13 mouse cellular contexts compared by ENCODE assay signal in the genomic region with DNA sequence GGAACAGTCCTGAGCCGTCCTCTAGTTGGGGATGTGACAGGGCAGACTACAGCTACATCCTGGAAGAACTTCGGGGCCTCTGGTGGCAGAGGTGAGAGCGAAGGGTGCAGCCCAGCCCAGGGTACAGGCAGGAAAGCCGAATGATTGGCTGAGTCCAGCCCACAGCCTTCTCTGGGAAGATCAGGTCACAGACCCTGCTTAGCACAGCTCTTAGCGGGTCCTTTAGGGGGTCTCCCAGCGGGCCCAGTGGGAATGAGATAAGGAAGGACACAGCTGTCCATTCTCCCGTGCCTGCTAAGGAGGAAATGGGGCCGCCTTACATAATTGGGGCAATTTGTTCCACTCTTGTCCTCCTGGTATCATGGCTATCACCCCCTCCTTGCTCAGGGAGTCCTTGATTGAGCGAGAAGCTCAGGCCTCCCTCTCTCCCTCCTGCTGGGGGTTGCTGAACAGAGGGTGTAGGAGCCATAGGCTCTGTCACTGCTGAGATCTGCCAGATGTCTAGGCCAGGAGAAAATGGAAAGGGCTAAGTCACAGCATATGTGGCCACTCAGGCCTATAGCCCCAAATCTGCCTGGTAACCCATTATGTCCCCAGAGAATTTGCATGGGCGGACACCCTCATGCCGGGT. TPM values are rescaled to one million over a fixed set of nuclear protein-coding genes. Genes with fewer than 3 reads are reported as not detected.
DNase-seq lines count a peak whose midpoint lies in the region; ATAC-seq and TF ChIP-seq lines count a peak whose summit lies in the region.
"Had no signal": no experiment of that assay in that cellular context is flagged by ENCODE, and none has a peak within 500 bp of the region (broad histone marks: within the 10 kb centered on the region; RNA-seq: fewer than 3 reads in every experiment).

No protein-coding gene starts in this region.

- H3K9ac ChIP-seq in forebrain, embryonic 12.5 days, result no peak overlapping the region
- H3K9ac ChIP-seq in forebrain, postnatal 0 days, result no peak overlapping the region
- 0 out of 2 replicates have a peak overlapping the region, but pooled peaks have one; percentile 16 for H3K9ac ChIP-seq in limb, embryonic 14.5 days (ENCODE audit: low read depth, low read length, severe bottlenecking)
- H3K9ac ChIP-seq in midbrain, embryonic 12.5 days (replicated peaks), result no peak overlapping the region

- H3K9me3 ChIP-seq in forebrain, embryonic 12.5 days, result no peaks in the 10 kb centered on the region
- H3K9me3 ChIP-seq in forebrain, postnatal 0 days (ENCODE audit: low read length), result no peaks in the 10 kb centered on the region
- H3K9me3 ChIP-seq in limb, embryonic 14.5 days (ENCODE audit: control insufficient read depth, low read length), result no peaks in the 10 kb centered on the region
- H3K9me3 ChIP-seq in limb, embryonic 10.5 days (replicated peaks), result no peaks in the 10 kb centered on the region
- H3K9me3 ChIP-seq in midbrain, embryonic 12.5 days, result no peaks in the 10 kb centered on the region

- peaks cover 10% of the 10 kb centered on the region; the same call in 1 of the 2 replicates for H3K27me3 ChIP-seq in forebrain, embryonic 12.5 days
- H3K27me3 ChIP-seq in forebrain, postnatal 0 days (ENCODE audit: insufficient read depth, low read length), result peaks cover 15% of the 10 kb centered on the region
- H3K27me3 ChIP-seq in limb, embryonic 14.5 days (ENCODE audit: control insufficient read depth, insufficient read depth, low read length), result 0 out of 2 replicates have a peak, but pooled peaks cover 9% of the 10 kb centered on the region
- peaks cover 84% of the 10 kb centered on the region for H3K27me3 ChIP-seq in limb, embryonic 10.5 days (ENCODE audit: low read depth, poor library complexity, severe bottlenecking)
- 0 out of 2 replicates have a peak, but pooled peaks cover 3% of the 10 kb centered on the region for H3K27me3 ChIP-seq in midbrain, embryonic 12.5 days
- H3K27me3 ChIP-seq in thymus, adult 2 months (ENCODE audit: control insufficient read depth, insufficient read depth, low read length), result no peaks in the 10 kb centered on the region

- H3K27ac ChIP-seq in forebrain, embryonic 12.5 days, result peak overlapping the region; percentile 50
- H3K27ac ChIP-seq in forebrain, postnatal 0 days (ENCODE audit: low read depth, low read length), result no peak overlapping the region
- no peak overlapping the region for H3K27ac ChIP-seq in limb, embryonic 14.5 days (replicated peaks; ENCODE audit: low read depth, low read length)
- H3K27ac ChIP-seq in limb, embryonic 10.5 days, result no peak overlapping the region
- H3K27ac ChIP-seq in midbrain, embryonic 12.5 days (replicated peaks), result peak overlapping the region; percentile 64
- H3K27ac ChIP-seq in thymus, adult 2 months (ENCODE audit: control insufficient read depth, insufficient read depth, low read length), result no peak overlapping the region
- H3K27ac ChIP-seq in layer of hippocampus, adult 2 months, result no peak overlapping the region
- H3K27ac ChIP-seq: stomach, postnatal 0 days had no signal

- no peak for DNase-seq in forebrain, postnatal 0 days
- no peak for DNase-seq in limb, embryonic 14.5 days (ENCODE audit: low spot score)
- no peak for DNase-seq in limb, embryonic 10.5 days (ENCODE audit: low spot score)
- no peak for DNase-seq in thymus, adult 2 months
- no peak for DNase-seq in cerebellum, adult 8-10 months
- DNase-seq in layer of hippocampus, adult 2 months (ENCODE audit: low spot score in 2 of 2), result no peak
- DNase-seq: left cerebral cortex, postnatal 4 days; lung, adult 2 months had no signal

- no peak for TF ChIP-seq POLR2A in limb, embryonic 14.5 days (IDR thresholded peaks at IDR 0.05; ENCODE audit: borderline replicate concordance, extremely low read depth, insufficient read depth, insufficient read length)
- TF ChIP-seq POLR2A in thymus, adult 2 months (IDR thresholded peaks at IDR 0.05; ENCODE audit: control insufficient read depth, extremely low read depth, insufficient read depth, low read length, poor library complexity), result no peak

- WGBS in forebrain, embryonic 12.5 days, result 55% methylated on average over 11 of the region's 11 CpGs
- WGBS in forebrain, postnatal 0 days, result 65% methylated on average over 11 of the region's 11 CpGs
- 38% methylated on average over 11 of the region's 11 CpGs for WGBS in limb, embryonic 14.5 days
- 41% methylated on average over 11 of the region's 11 CpGs for WGBS in limb, embryonic 10.5 days
- 42% methylated on average over 11 of the region's 11 CpGs for WGBS in midbrain, embryonic 12.5 days
- 71% methylated on average over 11 of the region's 11 CpGs for WGBS in thymus, adult 2 months

- H3K36me3 ChIP-seq in forebrain, embryonic 12.5 days (replicated peaks), result no peaks in the 10 kb centered on the region
- H3K36me3 ChIP-seq in forebrain, postnatal 0 days (ENCODE audit: insufficient read depth), result no peaks in the 10 kb centered on the region
- H3K36me3 ChIP-seq in limb, embryonic 14.5 days (ENCODE audit: control insufficient read depth, insufficient read depth, low read length), result no peaks in the 10 kb centered on the region
- no peaks in the 10 kb centered on the region for H3K36me3 ChIP-seq in limb, embryonic 10.5 days
- H3K36me3 ChIP-seq in midbrain, embryonic 12.5 days, result no peaks in the 10 kb centered on the region
- H3K36me3 ChIP-seq in thymus, adult 2 months (ENCODE audit: control insufficient read depth, insufficient read depth, low read length), result no peaks in the 10 kb centered on the region

- TF ChIP-seq CTCF in forebrain, postnatal 0 days (IDR thresholded peaks at IDR 0.05; ENCODE audit: low read depth), result no peak
- no peak for TF ChIP-seq CTCF in thymus, adult 2 months (IDR thresholded peaks at IDR 0.05; ENCODE audit: borderline replicate concordance, control insufficient read depth, extremely low read depth, insufficient read depth, low read length, poor library complexity)
- no peak for TF ChIP-seq CTCF in layer of hippocampus, adult 2 months (conservative IDR thresholded peaks at IDR 0.05)

- no peak overlapping the region for H3K4me2 ChIP-seq in forebrain, embryonic 12.5 days
- no peak overlapping the region for H3K4me2 ChIP-seq in forebrain, postnatal 0 days (ENCODE audit: low read depth)
- no peak overlapping the region for H3K4me2 ChIP-seq in limb, embryonic 14.5 days (replicated peaks; ENCODE audit: low read depth, low read length, severe bottlenecking)
- no peak overlapping the region for H3K4me2 ChIP-seq in midbrain, embryonic 12.5 days (replicated peaks)

- H3K4me3 ChIP-seq in forebrain, embryonic 12.5 days (replicated peaks), result no peak overlapping the region
- H3K4me3 ChIP-seq in forebrain, postnatal 0 days (ENCODE audit: low read depth, low read length), result no peak overlapping the region
- no peak overlapping the region for H3K4me3 ChIP-seq in limb, embryonic 14.5 days (replicated peaks; ENCODE audit: low read length)
- no peak overlapping the region for H3K4me3 ChIP-seq in limb, embryonic 10.5 days
- no peak overlapping the region for H3K4me3 ChIP-seq in midbrain, embryonic 12.5 days
- H3K4me3 ChIP-seq in thymus, adult 2 months (ENCODE audit: control insufficient read depth, insufficient read depth, low read length), result no peak overlapping the region
- H3K4me3 ChIP-seq in layer of hippocampus, adult 2 months, result no peak overlapping the region
- H3K4me3 ChIP-seq: megakaryocyte, embryonic 14.5 days had no signal

- ATAC-seq in forebrain, embryonic 12.5 days (ENCODE audit: low FRiP score), result peak; percentile 59
- no peak for ATAC-seq in forebrain, postnatal 0 days
- ATAC-seq in limb, embryonic 14.5 days (ENCODE audit: low FRiP score, low read depth), result no peak; the same call in 1 of the 2 replicates
- peak; percentile 48 for ATAC-seq in midbrain, embryonic 12.5 days (ENCODE audit: low FRiP score, low read depth)
- ATAC-seq: inflammation-experienced regulatory T-cells, adult 6 months had no signal

- H3K4me1 ChIP-seq in forebrain, embryonic 12.5 days, result peaks cover 37% of the 10 kb centered on the region
- H3K4me1 ChIP-seq in forebrain, postnatal 0 days (ENCODE audit: insufficient read depth), result peaks cover 9% of the 10 kb centered on the region
- H3K4me1 ChIP-seq in limb, embryonic 14.5 days (ENCODE audit: control insufficient read depth, insufficient read depth, low read length), result no peaks in the 10 kb centered on the region
- peaks cover 12% of the 10 kb centered on the region; the same call in 1 of the 2 replicates for H3K4me1 ChIP-seq in limb, embryonic 10.5 days
- peaks cover 30% of the 10 kb centered on the region for H3K4me1 ChIP-seq in midbrain, embryonic 12.5 days
- no peaks in the 10 kb centered on the region for H3K4me1 ChIP-seq in thymus, adult 2 months (replicated peaks; ENCODE audit: control insufficient read depth, insufficient read depth, low read length)

RNA-seq across cellular contexts. Expression of a gene that starts 52.6 kb away (rescaled TPM):
- 3.3 and 3.4 TPM in 2 replicates for polyA plus RNA-seq in forebrain, embryonic 12.5 days (2016; fragmentation: Nextera tagmentation; extraction: Ambion mirVana)
- 29.7 and 49.5 TPM in 2 replicates for total RNA-seq in forebrain, postnatal 0 days (2014; rRNA removed)
- polyA plus RNA-seq in forebrain, postnatal 0 days (2015; fragmentation: Nextera tagmentation; extraction: Ambion mirVana), result 3.0 and 5.0 TPM in 2 replicates
- polyA plus RNA-seq in limb, embryonic 14.5 days (2012; rRNA removed), result 9.3 and 13.6 TPM in 2 replicates
- polyA plus RNA-seq in limb, embryonic 14.5 days (2014; fragmentation: Nextera tagmentation; extraction: Ambion mirVana), result 0.29 and 0.57 TPM in 2 replicates
- polyA plus RNA-seq in limb, embryonic 10.5 days (2016; fragmentation: Nextera tagmentation; extraction: Ambion mirVana), result 0.20 and 0.34 TPM in 2 replicates
- polyA plus RNA-seq in midbrain, embryonic 12.5 days (2016; fragmentation: Nextera tagmentation; extraction: Ambion mirVana), result 3.7 and 4.1 TPM in 2 replicates
- 7.7 and 8.9 TPM in 2 replicates for polyA plus RNA-seq in thymus, adult 2 months (2012; rRNA removed)
- 10 to 100 TPM; 18.1 to 19.3 TPM for total RNA-seq in layer of hippocampus, adult 2 months (2021)

Comparison
In these comparisons a context has a peak if more than half of its experiments do, and no peak if none do; other contexts are left out.
1. ATAC-seq: peak in forebrain, embryonic 12.5 days (single experiment) and midbrain, embryonic 12.5 days (single experiment); none in forebrain, postnatal 0 days (single experiment) and limb, embryonic 14.5 days (single experiment).
2. H3K27ac ChIP-seq: peak in forebrain, embryonic 12.5 days (single experiment) and midbrain, embryonic 12.5 days (single experiment); none in forebrain, postnatal 0 days (single experiment), limb, embryonic 14.5 days (single experiment), limb, embryonic 10.5 days (single experiment), thymus, adult 2 months (single experiment) and layer of hippocampus, adult 2 months (single experiment).